Mouse (Mus musculus) adrenal gland, adult 8-10 months (tissue): ENCODE data around the gene Pde4dip. TPM values are rescaled to one million over a fixed set of nuclear protein-coding genes. Genes with fewer than 3 reads are reported as not detected.

Source experiments
- DNase-seq: peaks from one replicate; pipeline ENCODE4 v3.0.0; 2022
- total RNA-seq, 4 experiments: library from RNA; stranded (reverse); gene quantifications; 2 replicates each; pipeline ENCODE4 v1.2.4; 2022

Pde4dip gene
- 10 to 100 TPM; 24.3 to 30.4 (median 27.8) TPM for total RNA-seq

GRCm38 (mm10) chr3:97888168-97888901, at the start of gene Pde4dip:
Gene Pde4dip, minus strand, starts transcription at chr3:97888707.
- no peak for DNase-seq

- no peak for DNase-seq
These were observed 49.4 kb upstream of the Pde4dip start for GRCm38 (mm10) chr3:97937945-97938266.

GRCm38 (mm10) chr3:97937068-97937944, 48.8 kb upstream of the Pde4dip start:
- DNase-seq: no peak

GRCm38 (mm10) chr3:97934331-97935300, 46.1 kb upstream of the Pde4dip start:
- no peak for DNase-seq

GRCm38 (mm10) chr3:97933811-97934210, 45.3 kb upstream of the Pde4dip start:
- no peak for DNase-seq

- DNase-seq: no peak
These were observed 44.7 kb upstream of the Pde4dip start for GRCm38 (mm10) chr3:97933251-97933650.

GRCm38 (mm10) chr3:97932771-97933170, 44.3 kb upstream of the Pde4dip start:
- DNase-seq: no peak

- no peak for DNase-seq
These were observed 43.6 kb upstream of the Pde4dip start for GRCm38 (mm10) chr3:97932131-97932530.

- no peak for DNase-seq
These were observed 42.9 kb upstream of the Pde4dip start for GRCm38 (mm10) chr3:97931310-97931885.

- no peak for DNase-seq
These were observed 42.3 kb upstream of the Pde4dip start for GRCm38 (mm10) chr3:97930787-97931158.

GRCm38 (mm10) chr3:97930141-97930786, 41.8 kb upstream of the Pde4dip start:
- no peak for DNase-seq

- peak; percentile 41 for DNase-seq
These were observed 40.7 kb upstream of the Pde4dip start for GRCm38 (mm10) chr3:97928968-97929858.

GRCm38 (mm10) chr3:97927322-97927721, 38.8 kb upstream of the Pde4dip start:
- no peak for DNase-seq

- no peak for DNase-seq
These were observed 36.7 kb upstream of the Pde4dip start for GRCm38 (mm10) chr3:97925246-97925645.

GRCm38 (mm10) chr3:97918885-97919550, 30.5 kb upstream of the Pde4dip start:
- DNase-seq: no peak

- DNase-seq: no peak
These were observed 26.6 kb upstream of the Pde4dip start for GRCm38 (mm10) chr3:97915081-97915480.

- DNase-seq: no peak
These were observed 22.6 kb upstream of the Pde4dip start for GRCm38 (mm10) chr3:97911093-97911492.

- DNase-seq: no peak
These were observed 21.2 kb upstream of the Pde4dip start for GRCm38 (mm10) chr3:97909737-97910136.

- DNase-seq: no peak
These were observed 13.1 kb upstream of the Pde4dip start for GRCm38 (mm10) chr3:97901586-97901985.
